In the genomic region with DNA sequence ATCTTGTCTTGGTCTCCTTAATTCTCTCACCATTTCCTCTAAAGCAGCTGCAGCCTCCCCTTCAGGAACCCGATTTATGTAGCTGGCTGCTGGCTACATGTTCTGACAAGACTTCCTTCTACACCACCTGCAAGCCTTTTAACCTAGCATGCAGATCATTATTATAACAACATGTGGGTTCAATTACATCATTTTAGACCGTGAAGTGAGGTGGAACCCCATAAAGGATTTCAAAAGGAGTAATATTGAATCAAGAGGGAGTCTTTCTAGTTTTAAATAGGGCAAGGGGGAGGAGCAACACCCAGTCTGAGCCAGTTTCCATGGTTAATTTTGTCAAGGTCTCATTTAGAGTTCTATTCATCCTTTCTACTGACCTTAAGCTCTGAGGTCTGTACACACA, we compare ENCODE assay signal across 26 mouse cellular contexts.
"Had no signal": no experiment of that assay in that cellular context is flagged by ENCODE, and none has a peak within 500 bp of the region (broad histone marks: within the 10 kb centered on the region; RNA-seq: fewer than 3 reads in every experiment).

No protein-coding gene starts in this region.

- H3K4me2 ChIP-seq: heart, embryonic 12.5 days; hindbrain, embryonic 12.5 days; hindbrain, embryonic 14.5 days; intestine, embryonic 15.5 days; liver, embryonic 11.5 days; liver, embryonic 13.5 days; liver, embryonic 15.5 days had no signal

- H3K27me3 ChIP-seq: heart, embryonic 12.5 days; hindbrain, embryonic 12.5 days; intestine, embryonic 15.5 days; liver, embryonic 13.5 days; liver, embryonic 15.5 days had no signal

- H3K4me3 ChIP-seq: gastrocnemius, adult 2 months; heart, embryonic 10.5 days; heart, embryonic 12.5 days; hindbrain, embryonic 10.5 days; hindbrain, embryonic 12.5 days; intestine, embryonic 15.5 days; layer of hippocampus, adult 2 months; left cerebral cortex, adult 2 months; liver, embryonic 13.5 days; liver, embryonic 15.5 days had no signal

- H3K9me3 ChIP-seq: heart, embryonic 10.5 days; heart, embryonic 12.5 days; hindbrain, embryonic 10.5 days; hindbrain, embryonic 12.5 days; intestine, embryonic 15.5 days; liver, embryonic 15.5 days had no signal

- H3K9ac ChIP-seq: heart, embryonic 12.5 days; hindbrain, embryonic 12.5 days; hindbrain, embryonic 14.5 days; intestine, embryonic 15.5 days; liver, embryonic 13.5 days; liver, embryonic 15.5 days had no signal

- H3K4me1 ChIP-seq: heart, embryonic 10.5 days; heart, embryonic 12.5 days; hindbrain, embryonic 10.5 days; hindbrain, embryonic 12.5 days; intestine, embryonic 15.5 days; liver, embryonic 13.5 days; liver, embryonic 15.5 days had no signal

- H3K27ac ChIP-seq: gastrocnemius, adult 2 months; heart, embryonic 10.5 days; hindbrain, embryonic 10.5 days; hindbrain, embryonic 12.5 days; hindbrain, embryonic 14.5 days; intestine, embryonic 15.5 days; layer of hippocampus, adult 2 months; left cerebral cortex, adult 2 months; liver, embryonic 13.5 days; liver, embryonic 15.5 days had no signal

- DNase-seq: gastrocnemius, adult 2 months; gastrocnemius, postnatal 10 days; gastrocnemius, postnatal 25 days; heart, adult 18-20 months; heart, postnatal 10 days; heart, postnatal 4 days; kidney, adult 18-20 months; kidney, adult 8-10 months; kidney, postnatal 10 days; kidney, postnatal 25 days; kidney, postnatal 4 days; liver; liver, embryonic 13.5 days had no signal

- H3K36me3 ChIP-seq: heart, embryonic 10.5 days; heart, embryonic 12.5 days; hindbrain, embryonic 10.5 days; hindbrain, embryonic 12.5 days; intestine, embryonic 15.5 days; liver, embryonic 13.5 days; liver, embryonic 15.5 days had no signal

- ATAC-seq: hindbrain, embryonic 16.5 days; inflammation-experienced regulatory T-cells, adult 6 months; intestine, embryonic 15.5 days; intestine, postnatal 0 days had no signal
